Mouse (Mus musculus) liver, adult (tissue): ENCODE results near the gene Kansl2.
A peak's percentile ranks its signal among the peaks of the same experiment; 100 is the strongest.

Experiments used
- GATA4 ChIP-seq: IDR thresholded peaks from 2 replicates; pipeline ENCODE4 v1.6.1; 2014; ENCODE audit warnings: mild to moderate bottlenecking, low read length; ENCODE audit not compliant: insufficient replicate concordance

Kansl2 gene

DNA sequence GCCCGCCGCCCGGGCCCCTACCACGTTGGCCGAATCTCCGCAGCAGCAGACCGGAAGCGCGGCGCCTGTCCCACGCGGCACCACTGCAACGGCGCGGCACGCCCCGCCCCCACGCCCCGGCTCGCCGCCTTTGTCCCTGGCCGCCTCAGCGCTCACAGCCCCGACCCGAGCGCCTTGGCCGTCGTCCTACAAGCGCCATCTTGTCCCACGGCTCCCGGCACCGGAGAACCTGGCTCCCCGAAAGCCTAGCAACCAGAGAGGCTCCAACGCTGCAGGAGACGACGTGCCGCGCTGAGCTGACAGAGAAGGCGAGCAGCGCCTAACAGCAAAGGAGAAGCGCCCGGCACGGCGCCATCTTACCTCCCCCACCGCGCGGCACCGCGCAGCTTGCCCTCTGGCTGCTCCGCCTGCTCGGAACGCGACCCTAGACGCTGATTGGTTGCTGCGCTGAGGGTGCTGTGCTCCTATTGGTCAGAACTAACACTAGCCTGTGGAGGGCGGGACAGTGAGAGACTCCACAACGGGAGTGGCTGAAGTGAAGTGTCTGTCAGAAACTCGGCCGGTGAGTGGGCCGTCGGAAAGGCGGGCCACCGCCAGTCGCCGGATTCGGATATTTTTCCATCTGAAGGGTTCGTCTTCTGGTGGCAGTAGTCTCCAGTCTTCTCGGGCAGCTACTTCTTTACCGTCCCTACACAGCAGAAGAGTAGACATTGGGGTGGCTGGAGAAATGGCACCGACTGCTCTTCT, at the start of gene Kansl2:
Gene Kansl2, minus strand, starts transcription at position 384 of the 747 bp plus-strand sequence.
- no peak; the same call in 1 of the 2 replicates for TF ChIP-seq GATA4

DNA sequence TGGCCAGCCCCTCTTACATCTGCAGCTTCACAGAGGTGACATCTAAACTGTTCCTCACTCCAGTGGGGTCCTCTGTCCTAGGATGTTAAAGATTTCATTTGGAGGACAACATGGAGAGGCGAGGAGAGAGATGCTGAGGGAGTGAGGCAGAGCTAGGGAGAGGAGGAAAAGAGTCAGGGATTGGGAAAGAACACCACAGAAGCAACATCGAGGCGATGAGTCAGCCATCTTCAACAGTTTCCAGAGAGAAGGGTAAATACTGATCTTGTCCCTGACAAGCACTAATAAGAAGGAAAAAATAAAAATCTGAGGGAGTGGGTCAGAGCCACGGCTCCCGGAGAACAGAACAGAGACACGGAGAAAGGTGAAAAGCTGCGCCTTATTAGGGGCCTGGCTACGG, 48.9 kb upstream of the Kansl2 start:
- TF ChIP-seq GATA4: no peak

DNA sequence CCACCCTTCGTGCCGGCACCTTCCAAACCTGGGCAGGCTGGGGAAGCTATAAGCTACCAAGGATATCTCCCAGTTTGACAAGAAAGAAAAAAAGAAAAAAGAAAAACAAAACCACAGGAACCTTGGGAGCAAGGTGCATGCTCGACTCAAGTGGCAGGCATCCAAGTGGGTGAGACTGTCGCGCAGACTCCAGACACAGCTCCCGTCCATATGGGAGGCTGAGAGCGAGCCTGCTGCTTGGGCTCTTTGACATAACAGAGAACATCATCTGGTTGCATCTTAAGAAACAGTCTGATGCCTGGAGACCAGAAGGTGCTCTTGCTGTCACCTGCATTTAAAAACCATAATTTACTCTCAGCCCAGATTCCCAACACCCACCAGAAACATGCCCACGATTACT, 48.3 kb upstream of the Kansl2 start:
- no peak for TF ChIP-seq GATA4

DNA sequence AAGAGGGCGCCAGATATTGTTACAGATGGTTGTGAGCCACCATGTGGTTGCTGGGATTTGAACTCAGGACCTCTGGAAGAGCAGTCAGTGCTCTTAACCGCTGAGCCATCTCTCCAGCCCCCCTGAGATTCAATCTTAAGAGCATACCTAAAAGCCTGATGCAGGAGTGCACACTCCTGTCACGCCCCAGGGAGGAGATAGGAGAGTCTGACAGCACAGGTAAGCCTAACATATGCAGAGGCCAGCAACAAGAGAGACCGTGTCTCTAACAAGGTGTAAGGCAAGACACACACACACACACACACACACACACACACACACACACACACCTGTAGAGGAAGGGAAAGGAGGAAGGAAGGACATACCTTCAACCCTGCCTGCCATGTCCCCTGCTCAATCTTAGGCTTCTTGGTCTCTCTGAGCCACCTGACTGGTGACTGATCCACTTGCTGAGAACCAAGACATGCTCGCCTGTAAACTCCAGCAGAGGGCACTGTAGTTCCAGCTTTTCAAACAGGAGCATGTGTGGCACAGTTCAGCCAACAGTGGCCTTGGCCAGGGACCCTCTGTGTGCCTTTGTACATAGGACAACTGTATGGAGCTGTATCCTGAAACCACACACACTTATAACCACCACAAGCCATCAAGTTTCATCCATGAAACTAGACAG, 45.9 kb upstream of the Kansl2 start:
- TF ChIP-seq GATA4: no peak

DNA sequence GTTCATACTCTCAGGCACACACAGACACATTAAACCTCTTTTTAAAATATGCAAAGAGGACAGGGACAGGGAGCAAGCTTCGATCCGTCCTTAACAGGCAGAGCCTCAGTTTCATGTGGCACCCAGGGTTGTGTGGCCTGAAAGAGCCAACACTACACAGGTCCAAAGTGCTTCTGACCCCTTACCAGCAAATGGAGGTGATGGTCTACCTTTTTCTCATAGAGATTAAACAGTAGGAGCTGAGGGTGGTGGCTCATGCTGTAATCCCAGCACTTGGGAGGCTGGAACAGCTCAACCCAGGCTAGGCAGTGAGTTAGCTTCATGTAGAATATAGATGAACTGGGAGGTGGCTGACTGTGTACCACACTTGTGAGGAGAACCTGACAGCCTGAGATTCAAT, 45.2 kb upstream of the Kansl2 start:
- TF ChIP-seq GATA4: no peak

DNA sequence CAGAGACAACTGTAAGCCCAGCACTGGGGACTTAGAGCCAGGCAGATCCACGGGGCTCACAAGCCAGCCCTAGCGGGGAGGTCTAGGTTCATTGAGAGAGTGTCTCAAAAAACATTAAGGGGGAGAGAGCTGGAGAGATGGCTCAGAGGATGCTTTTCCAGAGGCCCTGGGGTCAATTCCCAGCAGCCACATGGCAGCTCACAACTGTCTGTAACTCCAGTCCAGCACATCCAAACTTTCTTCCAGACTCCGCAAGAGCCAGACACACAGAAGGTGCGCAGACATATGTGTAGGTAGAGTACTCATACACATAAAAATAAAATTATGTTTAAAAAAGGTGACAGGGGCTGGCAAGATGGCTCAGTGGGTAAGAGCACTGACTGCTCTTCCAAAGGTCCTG, 39.2 kb upstream of the Kansl2 start:
- TF ChIP-seq GATA4: no peak

DNA sequence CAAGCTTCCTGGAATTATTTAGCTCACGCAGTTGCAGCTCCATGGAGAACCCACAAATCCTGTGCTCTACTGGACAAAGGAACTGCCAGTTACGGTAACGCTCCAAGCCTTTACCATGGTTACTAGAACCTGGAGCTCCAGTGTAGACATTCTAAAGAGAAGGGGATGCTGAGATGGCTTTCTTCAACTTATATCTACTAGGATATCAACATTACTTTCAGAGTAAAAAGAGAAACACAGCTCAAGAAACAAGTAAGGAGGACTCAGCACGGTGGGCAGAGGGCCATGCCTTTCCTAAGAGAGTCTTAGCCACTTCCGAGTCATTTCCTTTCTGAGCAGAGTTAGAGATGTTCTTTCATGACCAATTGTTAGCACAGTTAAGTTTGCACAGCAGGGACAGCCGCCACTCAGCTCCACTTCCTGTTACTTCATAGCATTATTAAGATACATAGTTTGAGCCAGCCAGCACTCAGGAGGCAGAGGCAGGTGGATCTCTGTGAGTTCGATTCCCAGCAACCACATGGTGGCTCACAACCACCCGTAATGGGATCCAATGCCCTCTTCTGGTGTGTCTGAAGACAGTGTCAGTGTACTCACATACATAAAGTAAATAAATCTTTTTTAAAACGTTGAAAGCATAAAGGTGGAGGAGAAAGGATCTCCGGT, 36.9 kb upstream of the Kansl2 start, which contains the start of the genes Ccnt1 and 4930415O20Rik:
Gene Ccnt1, minus strand, starts transcription at position 51 of the 666 bp plus-strand sequence.
Gene 4930415O20Rik, plus strand, starts transcription at position 132 of the 666 bp plus-strand sequence.
- no peak for TF ChIP-seq GATA4

DNA sequence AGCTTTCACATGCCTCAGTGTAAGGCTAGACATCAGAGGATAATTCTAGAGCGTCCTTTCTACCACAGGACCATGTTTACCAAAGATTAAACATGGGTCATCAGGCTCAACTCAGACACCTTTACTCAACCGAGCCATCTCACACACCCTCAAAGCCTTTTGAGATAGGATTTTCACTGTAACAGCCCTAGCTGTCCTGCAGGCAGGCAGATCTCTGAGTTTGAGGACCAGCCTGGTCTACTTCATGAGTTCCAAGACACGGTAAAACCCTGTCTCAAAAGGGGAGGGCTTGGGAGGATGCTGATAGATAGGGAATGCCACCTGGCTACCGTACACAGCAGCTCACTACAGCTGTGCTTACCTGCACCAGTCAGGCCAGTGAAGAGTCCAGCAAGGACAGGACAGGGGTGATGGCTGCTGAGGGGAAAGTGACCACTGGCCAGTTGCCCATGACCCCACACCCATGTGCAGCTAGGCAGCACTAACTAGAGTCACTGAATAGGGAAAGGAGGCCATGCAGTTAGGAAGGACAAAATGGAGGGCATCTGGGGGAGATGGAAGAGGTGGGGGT, 35.8 kb upstream of the Kansl2 start:
- no peak for TF ChIP-seq GATA4

DNA sequence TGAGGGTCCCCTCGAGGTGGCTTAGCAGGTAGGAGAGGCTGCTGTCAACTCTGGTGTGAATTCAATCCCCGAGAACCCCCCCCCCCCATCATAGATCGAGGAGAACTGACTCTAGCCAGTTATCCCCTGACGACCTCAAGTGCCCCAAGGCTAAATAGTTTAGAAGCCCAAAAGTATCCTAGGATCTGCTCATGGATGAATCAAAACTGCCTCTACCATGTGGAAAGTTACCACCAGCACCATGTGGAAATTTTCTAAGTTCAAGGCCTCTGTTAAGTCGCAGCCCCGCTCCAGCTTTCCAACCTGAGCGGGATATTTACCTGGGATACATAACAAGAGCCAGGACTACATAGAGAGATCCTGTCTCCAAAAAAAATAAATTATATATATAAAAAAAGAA, 35.2 kb upstream of the Kansl2 start:
- TF ChIP-seq GATA4: no peak

DNA sequence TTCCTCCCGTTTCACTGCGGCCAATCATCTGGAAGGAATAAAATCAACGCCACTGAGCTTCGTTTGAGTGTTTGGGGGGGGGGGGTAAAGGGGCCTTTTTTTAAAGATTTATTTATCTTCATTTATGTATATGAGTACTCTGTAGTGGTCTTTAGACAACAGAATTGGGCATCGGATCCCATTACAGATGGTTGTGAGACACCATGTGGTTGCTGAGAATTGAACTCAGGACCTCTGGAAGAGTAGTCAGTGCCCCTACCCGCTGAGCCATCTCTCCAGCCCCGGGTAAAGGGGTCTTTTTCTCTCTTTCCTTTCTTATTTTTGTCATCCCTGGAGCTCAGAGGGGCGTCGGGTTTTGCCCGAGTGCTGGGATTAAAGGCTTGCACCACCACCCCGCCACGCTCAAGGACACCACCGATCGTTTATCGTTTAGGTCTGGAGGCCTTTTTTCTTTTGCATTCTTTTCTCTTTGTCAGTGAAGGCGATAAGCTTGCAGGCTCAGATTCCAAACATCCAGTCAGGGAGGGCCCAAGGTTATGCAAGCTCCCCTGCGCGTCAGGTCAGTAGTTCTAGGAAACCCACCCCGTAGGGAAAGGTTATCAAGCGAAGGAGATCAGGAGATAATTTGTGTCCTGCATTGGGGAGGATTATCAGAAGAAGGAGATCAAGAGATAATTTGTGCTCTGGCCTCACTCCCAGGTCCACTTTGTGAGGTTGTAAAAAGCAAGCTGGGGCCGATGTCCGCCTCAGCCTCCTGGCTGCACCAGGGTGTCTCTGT, 34.4 kb upstream of the Kansl2 start:
- TF ChIP-seq GATA4: peak; percentile 49; the same call in 1 of the 2 replicates

DNA sequence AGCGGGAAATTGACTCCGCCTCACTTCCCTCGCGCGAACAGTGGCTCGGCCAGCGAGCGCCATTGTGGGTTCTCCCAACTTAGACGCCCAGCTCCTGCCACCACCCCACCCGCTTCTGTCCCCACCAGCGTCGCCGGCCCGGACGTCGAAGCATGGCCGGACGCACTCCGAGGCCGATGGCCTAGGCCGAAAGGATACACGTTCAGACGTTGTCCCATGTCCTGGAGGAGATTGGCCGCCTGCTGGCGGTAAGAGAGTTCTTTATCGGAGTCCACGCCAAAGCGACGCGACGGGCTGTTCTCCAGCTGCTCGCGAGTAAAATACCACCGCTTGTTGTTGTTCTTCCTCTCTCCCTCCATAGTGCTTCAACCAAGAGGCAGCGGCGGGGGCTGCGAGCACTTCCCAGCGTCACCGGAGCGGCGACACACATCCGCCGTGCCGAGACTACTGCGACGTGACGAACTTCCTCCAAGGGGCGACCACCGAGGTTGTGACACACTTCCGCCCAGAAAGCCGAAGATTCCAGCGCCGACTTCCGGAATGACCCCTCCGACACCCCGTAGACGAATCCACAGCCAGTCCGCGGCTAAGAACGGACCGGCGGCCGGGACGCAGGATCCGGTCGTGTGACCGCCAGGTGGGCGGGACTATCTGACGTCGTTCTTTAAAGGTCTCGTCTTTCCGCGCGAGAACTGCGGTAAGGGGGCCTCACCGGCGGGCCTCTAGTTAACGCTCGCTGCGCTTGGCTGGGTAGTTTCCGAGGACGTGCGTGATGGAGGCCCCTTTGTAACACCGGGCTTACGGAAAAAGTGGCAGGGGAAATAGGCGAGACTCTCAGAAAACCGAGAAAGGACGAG, 33.4 kb upstream of the Kansl2 start:
- TF ChIP-seq GATA4: no peak; the same call in 1 of the 2 replicates

DNA sequence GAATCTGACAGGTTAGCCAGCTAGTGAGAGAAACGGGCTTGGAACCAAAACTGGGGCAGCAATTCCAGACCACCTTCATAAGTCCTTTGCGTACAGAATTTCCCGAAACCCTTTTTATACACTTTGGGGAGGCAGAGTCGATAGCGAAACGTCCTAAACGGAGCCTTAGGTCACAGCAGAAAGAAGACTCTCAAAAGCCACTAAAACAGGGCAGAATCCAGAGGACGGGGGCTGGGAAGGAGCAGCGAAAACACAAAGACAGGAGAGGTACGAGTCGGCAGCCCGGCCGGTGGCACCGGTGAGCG, 32.9 kb upstream of the Kansl2 start:
- TF ChIP-seq GATA4: no peak

DNA sequence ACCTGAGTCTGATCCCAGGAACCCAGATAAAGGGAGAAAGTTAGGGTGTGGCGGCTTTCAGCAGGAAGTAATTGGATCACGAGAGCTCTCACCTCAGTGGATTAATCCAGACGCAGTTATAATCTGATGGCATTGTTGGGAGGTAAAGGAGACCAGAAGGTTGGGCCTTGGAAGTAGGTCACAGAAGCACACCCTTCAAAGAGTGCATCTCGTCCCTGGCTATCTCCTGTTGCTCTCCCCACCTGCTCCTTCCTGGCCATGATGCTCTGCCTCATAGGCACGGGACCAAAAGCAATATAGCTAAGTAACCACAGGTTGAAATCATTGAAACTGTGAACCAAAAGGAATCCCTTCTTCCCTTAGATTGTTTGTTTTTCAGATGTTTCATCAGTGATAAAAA, 23.1 kb upstream of the Kansl2 start:
- TF ChIP-seq GATA4: no peak

DNA sequence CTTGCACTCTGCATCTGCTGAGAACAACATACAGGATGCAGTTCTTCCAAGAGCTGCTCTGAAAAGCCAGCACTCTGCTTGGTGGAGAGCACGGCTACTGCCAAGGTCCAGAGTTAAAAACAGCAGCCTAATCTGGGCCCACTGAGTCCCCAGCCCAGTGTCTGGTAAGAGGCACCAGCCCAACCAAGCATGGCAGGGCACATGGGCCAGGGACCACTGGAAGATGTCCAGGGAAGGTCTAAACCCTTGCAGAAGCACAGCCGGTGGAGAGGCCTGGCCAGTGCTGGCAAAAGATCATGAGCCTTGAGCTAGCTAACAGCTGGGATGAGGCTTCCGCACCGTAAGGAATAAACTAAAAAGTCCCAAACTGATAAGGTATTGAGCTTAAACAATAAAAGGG, 21.8 kb upstream of the Kansl2 start:
- no peak for TF ChIP-seq GATA4

DNA sequence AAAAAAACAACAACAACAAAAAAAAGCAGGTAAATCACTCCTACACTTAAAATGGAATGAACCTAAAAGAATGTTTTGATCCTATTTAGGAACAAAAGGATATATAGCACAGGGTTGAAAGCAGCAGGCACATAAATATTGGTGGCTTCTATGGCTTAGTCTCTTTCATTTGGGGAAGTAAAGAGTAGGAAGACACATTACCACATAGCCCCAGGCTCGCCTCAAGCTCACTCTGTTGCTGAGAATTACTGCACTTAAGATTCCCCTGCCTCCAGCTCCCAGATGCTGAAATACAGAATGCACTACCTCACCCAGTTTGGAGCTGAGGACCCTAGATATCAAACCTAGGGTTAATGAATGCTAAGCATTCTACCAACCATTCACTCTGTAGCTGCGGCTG, 18.7 kb upstream of the Kansl2 start:
- no peak for TF ChIP-seq GATA4

DNA sequence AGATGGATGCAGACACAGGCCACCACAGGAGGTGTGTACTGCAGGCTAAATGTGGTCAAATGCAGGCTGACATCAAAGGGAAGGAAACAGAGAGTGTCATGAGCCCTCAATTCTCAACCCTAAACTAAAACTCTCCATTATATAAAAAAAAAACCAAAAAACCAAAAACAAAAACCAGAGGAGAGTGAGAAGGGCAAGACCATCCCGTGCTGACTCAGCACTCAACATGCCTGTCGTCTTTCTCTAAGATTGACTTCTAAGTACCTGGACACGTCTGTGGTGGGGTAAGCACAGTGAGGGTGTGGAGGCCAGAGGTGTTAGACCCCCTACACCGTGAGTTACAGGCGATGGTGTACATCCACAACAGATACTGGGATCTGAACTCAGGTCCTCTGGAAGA, 12.8 kb upstream of the Kansl2 start:
- no peak for TF ChIP-seq GATA4
